Mouse (Mus musculus) liver, adult 2 months (tissue): ENCODE measurements at regions not wholly inside any gene's neighbourhood (a gene's known extent, or its start where the extent isn't known, plus 50 kb on each side); places are given as distances from the start of the nearest gene placed in this dataset.

Experiments used
- DNase-seq: peaks from one replicate; pipeline ENCODE4 v3.0.0-alpha.2; 2011; ENCODE audit warnings: low read depth, low spot score; ENCODE audit errors: extremely low read depth
- H3K27ac ChIP-seq: fragments of 200-500 bp; replicated peaks from 2 replicates; pipeline ENCODE4 v1.5.1; 2012; ENCODE audit warnings: low read depth, mild to moderate bottlenecking, control low read depth, inconsistent platforms, low read length; ENCODE audit not compliant: insufficient read depth
- H3K27me3 ChIP-seq: fragments of 200-500 bp; 2 replicates; pipeline ENCODE4 v1.6.1; 2012; ENCODE audit warnings: mild to moderate bottlenecking, moderate library complexity, low read length, inconsistent platforms; ENCODE audit not compliant: control insufficient read depth, insufficient read depth
- H3K36me3 ChIP-seq: fragments of 200-500 bp; 2 replicates; pipeline ENCODE4 v1.6.1; 2012; ENCODE audit warnings: low read length, inconsistent platforms; ENCODE audit not compliant: control insufficient read depth, insufficient read depth
- H3K4me1 ChIP-seq: fragments of 200-500 bp; 2 replicates; pipeline ENCODE4 v1.6.1; 2011; ENCODE audit warnings: low read length; ENCODE audit not compliant: control insufficient read depth, insufficient read depth
- H3K4me3 ChIP-seq: fragments of 200-500 bp; 2 replicates; pipeline ENCODE4 v1.5.1; 2011; ENCODE audit warnings: low read depth, mild to moderate bottlenecking, control low read depth, low read length, moderate library complexity; ENCODE audit not compliant: insufficient read depth
- H3K79me2 ChIP-seq: fragments of 200-500 bp; 2 replicates; pipeline ENCODE4 v1.6.1; 2012; ENCODE audit warnings: inconsistent platforms, mild to moderate bottlenecking, low read length, moderate library complexity; ENCODE audit not compliant: control insufficient read depth, insufficient read depth
- H3K9ac ChIP-seq: fragments of 200-500 bp; 2 replicates; pipeline ENCODE4 v1.6.1; 2012; ENCODE audit warnings: low read depth, mild to moderate bottlenecking, control low read depth, inconsistent platforms, low read length
- CTCF ChIP-seq: fragments of 200-500 bp; IDR thresholded peaks from 2 replicates; pipeline ENCODE4 v1.5.1; 2011; ENCODE audit warnings: low read depth, low read length, control low read depth
- POLR2A ChIP-seq: fragments of 200-500 bp; IDR thresholded peaks from 2 replicates; pipeline ENCODE4 v1.6.1; 2011; ENCODE audit warnings: low read length, control low read depth; ENCODE audit not compliant: insufficient read depth; ENCODE audit errors: extremely low read depth
- WGBS: fragments of 180-500 bp; shearing (Covaris S2); methylation state at CpG from one replicate; pipeline ENCODE4 v1.1.7; 2018; 5-methylcytosine and 5-hydroxymethylcytosine counted together

DNA sequence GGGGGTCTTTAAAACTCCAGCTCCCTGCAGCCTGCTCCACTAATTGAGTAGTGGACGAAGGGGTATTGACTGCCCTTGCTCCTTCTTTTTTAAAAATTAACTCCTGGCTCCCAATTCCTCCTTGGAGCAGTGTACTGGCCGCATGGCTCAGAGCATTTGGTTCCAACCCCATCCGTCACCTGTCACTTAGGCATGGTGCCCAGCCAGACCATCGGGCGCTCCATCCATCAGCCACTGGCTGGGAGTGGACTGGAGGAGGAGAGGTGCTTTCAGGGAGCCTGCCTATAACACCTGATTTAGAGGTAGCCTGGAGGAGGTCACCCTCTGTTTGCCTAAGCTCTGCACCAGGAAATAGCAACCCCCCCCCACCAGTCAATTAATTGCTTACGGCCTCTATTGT is 66.4 kb upstream of the Glce start:
- WGBS: 74% methylated on average over 6 of the region's 6 CpGs
- no peak for TF ChIP-seq POLR2A
- no peak for TF ChIP-seq CTCF

DNA sequence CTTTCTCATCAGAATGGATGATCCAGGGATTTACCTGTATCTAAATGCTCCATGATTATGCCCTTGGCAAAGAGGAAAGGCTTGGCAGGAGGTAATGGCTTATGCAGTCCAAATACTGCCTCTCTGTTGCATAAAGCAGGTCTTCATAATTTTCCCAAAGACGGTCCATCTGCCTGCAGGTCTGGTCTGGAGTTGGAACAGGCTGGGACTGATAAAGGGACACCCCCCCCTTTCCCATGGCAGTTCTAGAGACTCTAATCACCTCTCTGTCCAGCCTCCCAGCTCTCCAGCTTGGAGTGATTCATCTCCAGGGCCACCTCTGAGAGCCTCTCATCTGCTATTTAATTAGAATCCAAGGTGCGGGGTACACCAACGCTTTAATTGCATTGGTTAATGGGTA is 65.9 kb upstream of the Glce start:
- no peak overlapping the region for H3K9ac ChIP-seq
- WGBS: 90% methylated on average over 3 of the region's 3 CpGs
- H3K36me3 ChIP-seq: no peaks in the 10 kb centered on the region
- H3K4me1 ChIP-seq: no peaks in the 10 kb centered on the region
- H3K27ac ChIP-seq: no peak overlapping the region
- H3K4me3 ChIP-seq: no peak overlapping the region
- TF ChIP-seq CTCF: no peak
- no peak for TF ChIP-seq POLR2A
- no peaks in the 10 kb centered on the region for H3K79me2 ChIP-seq
- H3K27me3 ChIP-seq: no peaks in the 10 kb centered on the region
- no peak for DNase-seq

More for the DNA sequence above, 66.4 kb upstream of the Glce start:
- H3K4me3 ChIP-seq: no peak overlapping the region
- no peak overlapping the region for H3K9ac ChIP-seq
- H3K27ac ChIP-seq: no peak overlapping the region
- no peak for DNase-seq
- H3K36me3 ChIP-seq: no peaks in the 10 kb centered on the region
- no peaks in the 10 kb centered on the region for H3K4me1 ChIP-seq
- no peaks in the 10 kb centered on the region for H3K27me3 ChIP-seq
- H3K79me2 ChIP-seq: no peaks in the 10 kb centered on the region

DNA sequence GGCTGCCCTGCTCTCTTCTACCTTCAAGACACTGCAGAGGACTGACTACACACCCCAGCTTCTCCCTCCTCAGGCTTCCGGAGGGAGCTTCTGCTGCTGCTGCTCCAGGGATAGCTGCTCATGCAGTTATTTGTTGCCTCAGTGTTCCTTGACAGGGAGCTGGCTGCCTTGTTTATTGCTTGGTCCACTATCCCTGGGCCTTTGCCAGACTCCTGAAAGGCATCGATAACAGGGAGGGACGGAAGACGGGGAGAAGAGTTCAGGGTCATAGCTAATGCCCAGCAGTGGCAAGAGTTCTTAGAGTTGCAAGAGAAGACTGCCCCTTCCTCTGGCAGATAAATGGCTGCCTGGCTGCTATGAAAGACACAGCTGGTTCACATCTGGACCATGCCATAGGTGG is 64.4 kb upstream of the Glce start:
- WGBS: 53% methylated on average over 4 of the region's 4 CpGs
- Histone ChIP-seq H3K79me2 (no peaks in the 10 kb centered on the region), H3K4me3 (no peak overlapping the region), H3K27ac (no peak overlapping the region), H3K4me1 (no peaks in the 10 kb centered on the region), H3K36me3 (no peaks in the 10 kb centered on the region), H3K27me3 (no peaks in the 10 kb centered on the region), H3K9ac (no peak overlapping the region)
- DNase-seq: peak; percentile 22
- TF ChIP-seq POLR2A: no peak
- no peak for TF ChIP-seq CTCF

- DNase-seq: no peak
- Histone ChIP-seq H3K79me2 (no peaks in the 10 kb centered on the region), H3K27me3 (no peaks in the 10 kb centered on the region), H3K36me3 (no peaks in the 10 kb centered on the region), H3K4me1 (no peaks in the 10 kb centered on the region), H3K27ac (no peak overlapping the region), H3K9ac (no peak overlapping the region), H3K4me3 (no peak overlapping the region)
- 72% methylated on average over 7 of the region's 7 CpGs for WGBS
- TF ChIP-seq CTCF (no peak), POLR2A (no peak)
Measured at GRCm38 (mm10) chr9:62185516-62186280, 63.2 kb upstream of the Glce start.

DNA sequence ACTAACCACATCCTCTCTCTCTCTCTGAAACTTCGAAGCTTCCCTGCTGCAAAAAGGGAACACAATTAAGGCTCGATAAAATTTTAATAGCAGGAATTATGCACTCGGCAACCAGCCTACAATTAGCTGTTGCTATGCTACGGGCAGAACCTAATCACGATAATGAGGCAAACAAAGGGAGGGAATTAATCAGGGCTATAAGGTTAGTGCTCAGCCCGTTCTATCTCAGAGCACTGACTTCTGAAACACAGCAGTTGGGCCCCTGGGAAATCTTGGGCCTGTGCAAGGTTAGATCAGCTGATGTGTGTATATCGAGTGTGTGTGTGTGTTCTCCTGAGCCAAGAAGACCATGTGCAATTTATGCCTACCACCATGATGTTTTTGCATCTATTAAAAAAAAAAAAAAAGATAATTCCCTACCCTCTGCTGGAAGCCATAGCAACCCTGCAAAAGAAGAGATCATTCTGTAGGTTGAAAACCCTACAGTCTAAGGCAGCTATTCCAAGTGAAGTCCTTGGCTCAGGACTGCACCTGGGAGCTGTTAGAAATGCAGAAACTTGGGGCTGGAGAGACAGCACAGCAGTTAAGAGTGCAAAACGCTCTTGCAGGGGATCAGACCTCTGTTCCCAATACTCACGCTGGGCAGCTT is 58.9 kb upstream of the Glce start:
- H3K9ac ChIP-seq: no peak overlapping the region
- no peaks in the 10 kb centered on the region for H3K36me3 ChIP-seq
- H3K27ac ChIP-seq: no peak overlapping the region
- no peak for DNase-seq
- H3K4me3 ChIP-seq: no peak overlapping the region
- H3K27me3 ChIP-seq: no peaks in the 10 kb centered on the region
- TF ChIP-seq POLR2A (no peak), CTCF (no peak)
- no peaks in the 10 kb centered on the region for H3K4me1 ChIP-seq
- 74% methylated on average over 9 of the region's 9 CpGs for WGBS
- H3K79me2 ChIP-seq: no peaks in the 10 kb centered on the region

GRCm38 (mm10) chr9:62180456-62181181 is 58.2 kb upstream of the Glce start:
- WGBS: 79% methylated on average over 11 of the region's 11 CpGs
- H3K36me3 ChIP-seq: no peaks in the 10 kb centered on the region
- TF ChIP-seq POLR2A (no peak), CTCF (no peak)
- no peaks in the 10 kb centered on the region for H3K27me3 ChIP-seq
- H3K27ac ChIP-seq: no peak overlapping the region
- H3K79me2 ChIP-seq: no peaks in the 10 kb centered on the region
- no peak overlapping the region for H3K4me3 ChIP-seq
- no peaks in the 10 kb centered on the region for H3K4me1 ChIP-seq
- H3K9ac ChIP-seq: no peak overlapping the region
- DNase-seq: no peak
